Mouse (Mus musculus) hindbrain, embryonic 16.5 days (tissue): ENCODE measurements around the gene Tfe3. TPM values are rescaled to one million over a fixed set of nuclear protein-coding genes. Genes with fewer than 3 reads are reported as not detected.

ENCODE experiments used
- microRNA counts: library from miRNA; unstranded; fragments of <30 nt; microRNA quantifications from one replicate; lab custom pipeline; 2016
- microRNA-seq: library from miRNA; unstranded; fragments of <30 nt; microRNA quantifications from one replicate; pipeline ENCODE4, GENCODE M21; 2017
- polyA plus RNA-seq: library from polyadenylated mRNA; unstranded; fragments of >200 nt; fragmentation: Nextera tagmentation; extraction: Ambion mirVana; gene quantifications from 2 replicates; pipeline ENCODE4 v1.2.1, GENCODE M21; 2015

The Tfe3 gene
- polyA plus RNA-seq, 1 experiment from 2014 or later = 20.4 TPM

MicroRNAs encoded within 50 kb of the gene (microRNA counts, 519-probe panel; counts per million panel counts)
- 2,433 counts per million, percentile 61 among the panel's probes with 10 or more counts for microRNA mmu-miR-1198 (lab: Ali Mortazavi, UCI)

Small RNA genes within 50 kb of the gene (microRNA-seq; reads per million reads assigned to microRNA genes)
- 33.3 reads per million, percentile 36 among the genes with 10 or more reads in this experiment for gene Mir1198

Other genes with a start within 250 kb of the Tfe3 start
- gene Foxp3, start 188.9 kb upstream of the Tfe3 start, polyA plus RNA-seq = 0.06 and 0.18 TPM in 2 replicates
- gene Ppp1r3f, start 188.3 kb upstream of the Tfe3 start, polyA plus RNA-seq = 7.1 and 8.7 TPM in 2 replicates
- gene Ccdc22, start 157.0 kb upstream of the Tfe3 start, polyA plus RNA-seq = 28.0 and 29.5 TPM in 2 replicates
- gene Cacna1f, start 155.5 kb upstream of the Tfe3 start, polyA plus RNA-seq = 0.20 and 0.27 TPM in 2 replicates
- 249 and 292 TPM in 2 replicates for gene Syp, start 124.1 kb upstream of the Tfe3 start, polyA plus RNA-seq
- gene Prickle3, start 105.3 kb upstream of the Tfe3 start, polyA plus RNA-seq = 1.7 and 2.2 TPM in 2 replicates
- gene Plp2, start 91.2 kb upstream of the Tfe3 start, polyA plus RNA-seq = 21.1 and 24.8 TPM in 2 replicates
- 0.25 and 0.45 TPM in 2 replicates for gene Magix, start 81.3 kb upstream of the Tfe3 start, polyA plus RNA-seq
- gene Gpkow, start 65.4 kb upstream of the Tfe3 start, polyA plus RNA-seq = 45.7 and 51.2 TPM in 2 replicates
- 31.6 and 36.3 TPM in 2 replicates for gene Wdr45, start 48.2 kb upstream of the Tfe3 start, polyA plus RNA-seq
- not detected in 2 replicates for gene Gm45208, start 40.3 kb upstream of the Tfe3 start, polyA plus RNA-seq
- gene Praf2, start 34.1 kb upstream of the Tfe3 start, polyA plus RNA-seq = 143 and 144 TPM in 2 replicates
- gene Ccdc120, start 11.7 kb upstream of the Tfe3 start, polyA plus RNA-seq = 52.8 and 55.8 TPM in 2 replicates
- gene Gripap1, start 27.2 kb downstream of the Tfe3 start, polyA plus RNA-seq = 61.5 and 71.9 TPM in 2 replicates
- 5.3 and 6.4 TPM in 2 replicates for gene Kcnd1, start 59.7 kb downstream of the Tfe3 start, polyA plus RNA-seq
- gene Otud5, start 78.8 kb downstream of the Tfe3 start, polyA plus RNA-seq = 34.2 and 41.2 TPM in 2 replicates
- 25.7 and 27.0 TPM in 2 replicates for gene Pim2, start 115.7 kb downstream of the Tfe3 start, polyA plus RNA-seq
- 50.7 and 50.9 TPM in 2 replicates for gene Slc35a2, start 121.5 kb downstream of the Tfe3 start, polyA plus RNA-seq
- gene Pqbp1, start 136.7 kb downstream of the Tfe3 start, polyA plus RNA-seq = 204 and 212 TPM in 2 replicates
- gene Timm17b, start 136.8 kb downstream of the Tfe3 start, polyA plus RNA-seq = 161 and 163 TPM in 2 replicates
- gene Gm10491, start 145.3 kb downstream of the Tfe3 start, polyA plus RNA-seq = not detected in 2 replicates
- not detected in 2 replicates for gene Gm10490, start 147.0 kb downstream of the Tfe3 start, polyA plus RNA-seq
- gene Pcsk1n, start 157.3 kb downstream of the Tfe3 start, polyA plus RNA-seq = 303 and 325 TPM in 2 replicates
- 0.15 TPM in 1 of 2 replicates, not detected in the other for gene Eras, start 166.0 kb downstream of the Tfe3 start, polyA plus RNA-seq
- gene Hdac6, start 185.3 kb downstream of the Tfe3 start, polyA plus RNA-seq = 70.2 and 75.9 TPM in 2 replicates
- 0.08 and 0.26 TPM in 2 replicates for gene Gata1, start 215.5 kb downstream of the Tfe3 start, polyA plus RNA-seq